Mouse (Mus musculus) small intestine, adult 2 months (tissue): ENCODE measurements around the gene Npdc1. TPM values are rescaled to one million over a fixed set of nuclear protein-coding genes. Genes with fewer than 3 reads are reported as not detected.
A peak's percentile ranks its signal among the peaks of the same experiment; 100 is the strongest.

ENCODE experiments used
- H3K27ac ChIP-seq: fragments of 200-500 bp; 2 replicates; pipeline ENCODE4 v1.5.1; 2012; ENCODE audit warnings: low read depth, low read length, control low read depth, inconsistent platforms; ENCODE audit not compliant: insufficient read depth
- H3K27me3 ChIP-seq: fragments of 200-500 bp; 2 replicates; pipeline ENCODE4 v1.6.1; 2012; ENCODE audit warnings: mild to moderate bottlenecking, moderate library complexity, low read length, inconsistent platforms; ENCODE audit not compliant: control insufficient read depth, insufficient read depth
- H3K36me3 ChIP-seq: fragments of 200-500 bp; 2 replicates; pipeline ENCODE4 v1.6.1; 2012; ENCODE audit warnings: mild to moderate bottlenecking, low read length, control low read depth, inconsistent platforms; ENCODE audit not compliant: control insufficient read depth, insufficient read depth
- H3K4me1 ChIP-seq: fragments of 200-500 bp; 2 replicates; pipeline ENCODE4 v1.6.1; 2012; ENCODE audit warnings: low read length, inconsistent platforms, mixed read lengths; ENCODE audit not compliant: control insufficient read depth, insufficient read depth, insufficient read length
- H3K4me3 ChIP-seq: fragments of 200-500 bp; 2 replicates; pipeline ENCODE4 v1.5.1; 2012; ENCODE audit warnings: low read depth, mild to moderate bottlenecking, control low read depth, inconsistent platforms, low read length, moderate library complexity
- CTCF ChIP-seq: fragments of 200-500 bp; IDR thresholded peaks from 2 replicates; pipeline ENCODE4 v1.5.1; 2012; ENCODE audit warnings: low read depth, mild to moderate bottlenecking, control low read depth, inconsistent platforms, low read length, moderate library complexity, mixed read lengths; ENCODE audit not compliant: insufficient replicate concordance, insufficient read length; ENCODE audit errors: extremely low read depth
- POLR2A ChIP-seq: fragments of 200-500 bp; IDR thresholded peaks from 2 replicates; pipeline ENCODE4 v1.6.1; 2012; ENCODE audit warnings: low read depth, mild to moderate bottlenecking, control low read depth, inconsistent platforms, low read length, moderate library complexity
- WGBS: fragments of 180-500 bp; shearing (Covaris S2); methylation state at CpG from one replicate; pipeline ENCODE4 v1.1.7; 2018; 5-methylcytosine and 5-hydroxymethylcytosine counted together
- polyA plus RNA-seq: library from polyadenylated mRNA; depleted of rRNA; stranded (reverse); fragments of >200 nt; gene quantifications from 2 replicates; pipeline ENCODE4 v1.2.3, GENCODE M21; 2012

The Npdc1 gene
- polyA plus RNA-seq, 1 experiment = 117 TPM

DNA sequence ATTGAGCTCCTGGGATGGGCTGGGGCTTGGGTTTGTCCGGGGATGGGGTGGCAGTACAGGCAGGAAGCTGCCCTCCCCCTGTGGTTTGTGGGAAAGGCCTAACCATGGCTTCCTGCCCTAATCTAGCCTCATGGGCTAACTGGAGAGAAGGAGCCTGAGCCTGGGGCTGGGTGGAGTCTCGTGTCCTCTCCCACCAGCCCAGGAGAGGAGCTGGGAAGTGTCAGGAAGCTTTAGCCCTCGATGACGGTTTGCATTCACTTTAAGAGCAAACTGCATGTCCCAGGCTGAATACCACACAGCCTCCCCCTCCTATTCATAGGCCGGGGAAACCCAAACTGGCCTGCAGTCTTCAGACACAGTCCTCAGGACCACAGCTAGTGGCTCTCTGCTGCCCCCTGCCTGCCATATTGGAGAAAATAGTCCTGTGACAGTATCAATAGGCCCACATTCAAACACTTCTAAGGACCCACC, 27.6 kb downstream of the Npdc1 start:
- WGBS = 40% methylated on average over 5 of the region's 5 CpGs
- Histone ChIP-seq H3K27me3 (no peaks in the 10 kb centered on the region), H3K4me1 (peaks cover 14% of the 10 kb centered on the region), H3K4me3 (no peak overlapping the region), H3K27ac (0 out of 2 replicates have a peak overlapping the region, but pooled peaks have one; percentile 20), H3K36me3 (no peaks in the 10 kb centered on the region)
- TF ChIP-seq POLR2A (no peak), CTCF (peak; percentile 85; the same call in 1 of the 2 replicates)

DNA sequence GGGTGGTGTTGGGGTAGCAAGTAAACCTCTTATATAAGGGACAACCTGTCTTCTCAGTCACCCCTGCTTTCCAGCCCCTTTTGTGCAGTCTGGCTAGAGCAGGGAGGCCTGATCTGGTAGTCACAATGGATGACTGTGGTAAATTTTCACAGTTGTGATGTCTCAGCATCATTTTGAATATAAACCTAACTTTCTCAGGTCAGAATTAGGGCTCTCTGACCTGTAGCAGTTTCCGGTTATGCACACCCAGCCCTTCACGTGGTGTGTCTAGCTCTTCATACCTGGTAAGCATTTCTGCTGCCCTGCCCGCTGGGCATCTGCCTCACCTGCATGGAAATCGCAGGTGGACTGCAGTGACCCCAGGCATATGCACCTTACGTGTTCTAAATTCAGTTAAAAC, 28.1 kb downstream of the Npdc1 start:
- WGBS = 94% methylated on average over 5 of the region's 5 CpGs
- peaks cover 13% of the 10 kb centered on the region for H3K4me1 ChIP-seq
- H3K4me3 ChIP-seq = no peak overlapping the region
- no peak overlapping the region for H3K27ac ChIP-seq
- no peaks in the 10 kb centered on the region for H3K27me3 ChIP-seq
- no peaks in the 10 kb centered on the region for H3K36me3 ChIP-seq
- no peak for TF ChIP-seq POLR2A
- no peak for TF ChIP-seq CTCF

DNA sequence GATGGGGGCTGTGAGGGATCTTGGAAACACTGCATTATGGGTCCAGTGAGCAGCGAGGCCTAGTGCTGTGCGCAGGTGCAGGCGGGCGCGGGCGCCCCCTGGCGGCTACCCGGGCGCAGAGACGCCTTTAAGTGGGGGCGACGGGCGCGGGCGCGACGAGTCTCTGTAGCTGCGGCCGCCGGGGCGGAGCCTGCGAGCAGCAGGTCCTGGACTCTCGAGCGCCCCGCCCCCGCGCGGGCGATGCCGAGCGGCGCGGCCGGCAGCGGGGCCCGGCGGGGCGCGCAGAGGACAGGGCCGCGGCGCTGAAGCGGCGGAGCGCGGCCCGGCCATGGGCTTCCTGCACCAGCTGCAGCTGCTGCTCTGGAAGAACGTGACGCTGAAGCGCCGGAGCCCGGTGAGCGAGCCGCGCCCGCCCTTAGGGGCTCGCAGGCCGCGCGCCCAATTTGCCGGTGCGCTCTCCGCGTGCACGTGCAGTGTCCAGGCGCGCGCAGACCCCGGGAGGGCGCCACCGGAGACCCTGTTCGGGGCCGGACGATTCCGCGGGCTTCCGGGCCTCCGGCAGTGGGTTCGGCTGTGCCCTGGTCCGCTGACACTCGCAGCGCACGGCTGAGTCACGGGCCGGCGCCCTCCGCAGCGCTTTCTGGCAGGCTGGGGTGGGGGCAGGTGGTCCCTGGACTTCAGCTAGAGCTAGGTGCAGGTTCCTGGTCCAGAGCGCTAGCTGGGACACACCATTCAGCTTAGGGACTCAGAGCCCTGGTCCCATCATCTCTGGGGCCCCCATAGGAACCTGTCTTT, 29.5 kb downstream of the Npdc1 start, which contains the start of gene Abca2:
Gene Abca2 (plus strand): TSS at position 262 of the 795 bp plus-strand sequence.
- Histone ChIP-seq H3K27me3 (no peaks in the 10 kb centered on the region), H3K27ac (no peak within 1 kb of the TSS), H3K36me3 (no peaks in the 10 kb centered on the region), H3K4me1 (peaks cover under 1% of the 10 kb centered on the region), H3K4me3 (peak within 1 kb of the TSS; percentile 80)
- WGBS = under 1% methylated on average over 89 of the region's 89 CpGs
- peak; percentile 94 for TF ChIP-seq CTCF
- no peak; the same call in 1 of the 2 replicates for TF ChIP-seq POLR2A

DNA sequence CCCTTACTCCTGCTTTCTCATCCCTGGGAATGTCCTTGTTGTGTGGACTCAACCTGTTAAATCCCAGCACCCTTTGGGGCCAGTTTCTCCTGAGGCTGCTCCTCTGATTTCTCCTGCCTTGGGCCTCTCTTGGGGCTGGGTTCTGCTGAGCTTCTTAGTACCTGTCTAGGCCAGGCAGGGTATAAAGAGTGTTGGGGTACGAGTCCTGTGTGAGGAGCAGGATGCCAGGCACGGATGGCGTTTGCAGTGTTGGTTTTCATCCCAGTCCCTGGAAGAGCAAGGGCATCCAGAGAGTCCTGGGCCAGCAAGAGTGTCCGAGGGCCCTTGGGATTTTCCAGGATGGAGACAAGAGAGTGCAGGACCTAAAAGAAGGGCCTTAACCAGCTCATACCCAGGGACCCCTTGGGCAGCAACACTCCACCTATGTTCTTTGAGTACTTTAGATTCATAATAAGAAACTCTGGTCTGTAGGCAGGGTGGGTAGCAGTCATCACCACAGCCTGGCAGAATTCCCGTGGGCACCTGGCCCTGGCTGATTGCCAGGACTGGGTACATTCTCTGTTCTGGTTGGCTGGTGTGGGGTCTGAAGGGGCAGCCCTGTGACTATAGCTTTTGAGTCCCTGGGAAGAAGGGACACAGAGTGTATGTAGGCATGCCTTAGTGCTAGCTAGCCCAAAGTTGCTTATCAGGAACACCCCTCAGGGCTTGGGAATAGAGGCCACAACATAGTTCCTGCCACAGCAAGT, 30.5 kb downstream of the Npdc1 start:
- no peaks in the 10 kb centered on the region for H3K36me3 ChIP-seq
- no peak overlapping the region for H3K27ac ChIP-seq
- TF ChIP-seq POLR2A = no peak
- H3K4me1 ChIP-seq = no peaks in the 10 kb centered on the region
- no peaks in the 10 kb centered on the region for H3K27me3 ChIP-seq
- 70% methylated on average over 5 of the region's 5 CpGs for WGBS
- H3K4me3 ChIP-seq = peak overlapping the region; percentile 80

DNA sequence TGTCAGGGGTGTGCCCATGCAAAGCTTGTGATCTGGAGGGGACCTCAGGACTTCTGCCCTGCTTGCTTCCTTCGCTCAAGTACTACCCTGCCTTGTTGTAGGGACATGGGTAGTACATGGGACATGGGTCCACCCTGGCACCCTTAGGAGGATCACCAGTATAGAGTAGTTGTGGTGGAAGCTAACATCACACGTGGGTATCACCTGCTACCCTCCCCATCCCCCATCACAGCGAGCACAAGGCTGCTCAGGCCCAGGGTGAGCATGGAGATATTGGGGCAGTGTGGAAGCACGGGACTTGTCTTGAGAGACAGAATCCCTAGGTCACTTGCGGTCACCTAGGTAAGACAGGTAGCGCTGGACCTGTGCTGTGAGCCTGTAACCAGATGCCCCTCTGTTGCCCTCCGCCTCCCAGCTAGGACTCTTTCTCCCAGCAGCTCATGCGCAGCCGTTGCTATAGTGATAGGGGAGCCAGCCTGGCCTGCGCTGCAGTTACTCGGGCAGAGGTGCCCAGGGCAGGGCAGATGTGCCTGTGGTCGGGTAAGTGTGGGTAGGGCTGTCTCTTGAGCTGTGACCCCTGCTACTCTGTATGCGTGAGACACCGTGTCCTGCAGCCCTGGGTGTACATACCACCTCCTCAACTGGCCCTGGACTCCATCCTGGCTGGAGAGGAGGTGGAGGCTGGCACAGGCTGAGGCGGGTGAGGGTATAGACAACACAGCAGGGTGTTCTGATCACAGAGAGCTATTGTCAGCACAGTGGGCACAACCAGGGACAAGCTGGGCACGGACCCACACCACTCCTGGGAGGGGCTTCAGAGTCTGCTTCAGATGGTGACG, 31.5 kb downstream of the Npdc1 start:
- 89% methylated on average over 17 of the region's 17 CpGs for WGBS
- Histone ChIP-seq H3K4me1 (peaks cover 2% of the 10 kb centered on the region; the same call in 1 of the 2 replicates), H3K27me3 (no peaks in the 10 kb centered on the region), H3K27ac (no peak overlapping the region), H3K36me3 (no peaks in the 10 kb centered on the region), H3K4me3 (no peak overlapping the region)
- TF ChIP-seq POLR2A (no peak), CTCF (no peak)

DNA sequence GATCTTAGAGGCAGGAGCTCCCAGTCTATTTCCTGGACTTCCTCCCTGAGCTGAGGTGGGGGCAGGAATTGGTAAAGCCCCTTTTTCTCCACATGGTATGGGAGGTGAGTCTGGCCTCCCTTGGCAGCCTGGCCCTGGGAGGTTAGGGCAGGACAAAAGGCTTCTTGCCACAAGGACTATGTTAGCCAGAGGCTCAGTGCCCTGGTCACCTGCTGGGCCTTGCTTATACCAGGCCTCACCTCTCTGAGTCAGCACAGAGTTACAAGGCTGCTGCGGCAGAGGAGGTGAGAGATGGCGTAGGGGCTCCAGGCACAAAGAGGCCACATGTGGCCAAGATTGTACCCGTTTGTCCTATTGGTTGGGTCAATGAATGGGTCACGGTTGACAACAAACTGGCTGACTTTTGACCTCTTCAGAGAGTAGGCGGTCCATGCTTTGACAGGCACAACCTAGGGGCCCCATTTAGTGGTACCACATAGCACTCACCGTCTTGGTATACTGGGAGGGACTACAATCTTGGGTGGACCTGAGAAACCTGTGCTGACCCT, 32.2 kb downstream of the Npdc1 start:
- peaks cover 6% of the 10 kb centered on the region; the same call in 1 of the 2 replicates for H3K4me1 ChIP-seq
- H3K4me3 ChIP-seq = no peak overlapping the region
- WGBS = 85% methylated on average over 6 of the region's 6 CpGs
- no peaks in the 10 kb centered on the region for H3K36me3 ChIP-seq
- no peak overlapping the region for H3K27ac ChIP-seq
- no peaks in the 10 kb centered on the region for H3K27me3 ChIP-seq
- TF ChIP-seq CTCF = no peak
- no peak for TF ChIP-seq POLR2A
